Mouse (Mus musculus): ENCODE data around the gene Arhgap32. TPM values are rescaled to one million over a fixed set of nuclear protein-coding genes. Genes with fewer than 3 reads are reported as not detected.
"Not testable (repeated sequence)": the region's sequence is repeated elsewhere in the genome, so short reads cannot be mapped to it uniquely, and the experiment has no call there.

Arhgap32 gene
- 5.3 and 14.6 TPM in 2 replicates for polyA plus RNA-seq (2012; rRNA removed)

GRCm38 (mm10) chr9:32115786-32116185, at the start of gene Arhgap32:
Gene Arhgap32 (plus strand): TSS chr9:32116136.
- DNase-seq (ENCODE audit: low read depth), result no peak

DNA sequence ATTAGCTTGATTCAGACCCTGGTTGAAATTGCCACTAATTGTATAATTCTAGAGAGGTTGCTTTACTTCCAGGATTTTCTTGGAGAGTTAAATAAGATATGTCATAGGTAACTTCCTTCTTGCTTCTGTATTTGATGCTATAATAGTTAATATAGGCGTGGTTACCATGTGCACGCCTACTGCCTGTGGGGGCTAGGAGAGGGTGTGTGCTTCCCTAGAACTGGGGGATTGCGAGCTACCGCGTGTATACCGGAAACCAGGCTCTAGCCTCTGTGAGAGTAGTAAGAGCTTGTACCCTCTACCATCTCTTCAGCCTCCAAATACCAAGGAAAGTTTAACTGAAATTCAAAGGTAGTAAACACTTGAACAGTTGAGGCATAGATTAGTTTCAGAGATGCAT, 43.2 kb upstream of the Arhgap32 start:
- no peak for DNase-seq (ENCODE audit: low read depth)

- DNase-seq (ENCODE audit: low read depth), result no peak
These were observed 27.7 kb upstream of the Arhgap32 start for GRCm38 (mm10) chr9:32088106-32088776.

GRCm38 (mm10) chr9:32088882-32089281, 27.1 kb upstream of the Arhgap32 start:
- DNase-seq (ENCODE audit: low read depth), result no peak

DNA sequence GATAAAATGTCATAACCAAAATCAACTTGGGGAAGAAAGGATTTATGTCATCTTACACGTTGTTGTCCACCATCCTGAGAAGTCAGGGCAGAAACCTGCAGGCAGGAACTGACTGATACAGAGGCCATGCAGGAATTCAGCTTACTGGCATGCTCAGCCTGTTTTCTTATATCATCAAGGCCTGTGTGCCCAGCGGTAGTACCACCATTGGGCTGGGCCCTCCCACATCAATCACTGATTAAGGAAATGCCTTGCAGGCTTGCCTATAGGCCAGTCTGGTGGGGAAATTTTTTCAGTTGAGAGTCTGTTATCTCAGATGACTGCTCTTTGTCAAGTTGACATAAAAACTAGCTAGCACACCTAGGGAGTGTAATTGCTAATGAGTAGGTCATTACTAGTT, 22.5 kb upstream of the Arhgap32 start:
- DNase-seq (ENCODE audit: low read depth), result no peak

GRCm38 (mm10) chr9:32094351-32095120, 21.4 kb upstream of the Arhgap32 start:
- no peak for DNase-seq (ENCODE audit: low read depth)

DNA sequence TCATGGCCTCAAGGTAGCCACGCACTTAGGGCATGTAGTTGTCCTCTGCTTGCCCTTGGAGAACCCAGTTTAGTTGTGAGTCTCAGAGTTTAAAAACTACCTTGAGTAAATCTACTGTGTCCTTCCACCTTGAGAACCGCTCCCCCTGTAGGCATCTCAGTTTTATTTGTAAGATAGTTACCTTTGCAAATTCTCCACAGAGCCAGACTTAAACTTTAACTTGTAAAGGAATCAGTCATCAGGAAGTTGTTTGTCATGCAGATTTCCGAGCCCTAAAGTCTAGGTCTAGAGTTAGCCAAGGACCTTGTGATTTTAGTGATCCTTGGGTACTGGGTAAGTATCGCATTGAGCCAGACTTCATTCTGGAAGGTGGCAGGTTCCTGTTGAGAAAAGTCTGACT, 20.4 kb upstream of the Arhgap32 start:
- no peak for DNase-seq (ENCODE audit: low read depth)

GRCm38 (mm10) chr9:32096541-32096940, 19.4 kb upstream of the Arhgap32 start:
- no peak for DNase-seq (ENCODE audit: low read depth)

DNA sequence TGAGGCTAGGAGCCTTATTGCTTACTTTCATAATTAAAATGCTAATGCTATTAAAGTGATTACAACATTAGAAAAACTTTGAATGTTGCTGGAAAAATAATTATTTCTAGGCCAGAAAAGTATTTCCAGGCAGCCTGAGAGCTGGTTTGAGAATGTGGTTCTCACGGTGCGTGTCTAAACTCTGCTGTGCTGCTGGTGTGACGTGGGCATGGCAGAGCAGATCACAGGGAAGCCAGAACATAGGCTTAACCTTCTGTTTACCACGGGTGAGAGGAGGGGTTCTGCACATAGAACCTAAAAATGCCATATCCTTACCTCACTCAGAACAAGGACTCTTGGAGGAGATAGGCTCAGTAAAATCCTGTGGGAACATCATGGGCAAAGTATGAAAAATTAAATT, 18.8 kb upstream of the Arhgap32 start:
- DNase-seq (ENCODE audit: low read depth), result no peak

GRCm38 (mm10) chr9:32098425-32099155, 17.3 kb upstream of the Arhgap32 start:
- DNase-seq (ENCODE audit: low read depth), result no peak

DNA sequence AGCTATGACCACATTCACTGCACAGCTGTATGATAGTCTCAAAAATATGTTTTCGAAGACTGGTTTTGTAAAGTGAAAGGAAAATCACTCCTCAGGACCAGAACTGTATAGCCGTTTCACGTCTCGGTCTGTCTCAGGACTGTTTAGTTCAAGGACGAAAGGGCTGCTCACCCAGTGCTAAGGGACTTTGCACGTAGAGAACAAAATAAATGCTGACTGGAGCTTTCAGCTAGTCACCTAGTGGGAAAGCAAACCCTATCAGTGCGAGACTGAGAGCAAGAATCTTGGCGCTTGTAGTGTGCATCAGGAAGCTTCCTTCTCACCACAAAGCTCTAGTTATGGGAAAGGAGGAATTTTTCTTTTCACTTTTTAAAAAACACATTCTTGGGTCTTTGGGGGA, 15.4 kb upstream of the Arhgap32 start:
- no peak for DNase-seq (ENCODE audit: low read depth)

- no peak for DNase-seq (ENCODE audit: low read depth)
These were observed 14.4 kb upstream of the Arhgap32 start for GRCm38 (mm10) chr9:32101488-32101887.

GRCm38 (mm10) chr9:32104670-32105069, 11.3 kb upstream of the Arhgap32 start:
- DNase-seq (ENCODE audit: low read depth), result no peak

- no peak for DNase-seq (ENCODE audit: low read depth)
These were observed 5.6 kb upstream of the Arhgap32 start for GRCm38 (mm10) chr9:32110376-32110775.

DNA sequence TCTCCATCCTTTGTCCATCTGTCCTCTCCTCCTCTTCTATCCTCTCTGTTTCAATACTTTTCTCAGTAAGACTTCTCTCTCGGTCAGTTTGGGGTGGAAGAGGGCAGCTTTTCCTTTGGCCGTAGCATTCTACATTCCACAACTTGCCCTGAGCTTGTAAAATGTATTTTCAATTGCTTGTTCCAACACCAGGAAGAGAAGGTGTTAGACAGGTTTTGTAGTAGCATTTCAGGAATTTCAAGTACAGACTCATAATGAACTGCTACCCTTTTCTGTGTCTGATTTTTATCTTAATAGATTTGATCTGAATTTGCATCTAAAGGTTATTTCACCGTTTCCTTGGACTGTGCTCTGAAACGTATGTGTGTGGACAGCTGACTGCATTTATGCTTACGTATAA, 336 bp downstream of the Arhgap32 start:
- no peak for DNase-seq (ENCODE audit: low read depth)

- DNase-seq (ENCODE audit: low read depth), result peak; percentile 83
These were observed 1.9 kb downstream of the Arhgap32 start for GRCm38 (mm10) chr9:32117876-32118275.

DNA sequence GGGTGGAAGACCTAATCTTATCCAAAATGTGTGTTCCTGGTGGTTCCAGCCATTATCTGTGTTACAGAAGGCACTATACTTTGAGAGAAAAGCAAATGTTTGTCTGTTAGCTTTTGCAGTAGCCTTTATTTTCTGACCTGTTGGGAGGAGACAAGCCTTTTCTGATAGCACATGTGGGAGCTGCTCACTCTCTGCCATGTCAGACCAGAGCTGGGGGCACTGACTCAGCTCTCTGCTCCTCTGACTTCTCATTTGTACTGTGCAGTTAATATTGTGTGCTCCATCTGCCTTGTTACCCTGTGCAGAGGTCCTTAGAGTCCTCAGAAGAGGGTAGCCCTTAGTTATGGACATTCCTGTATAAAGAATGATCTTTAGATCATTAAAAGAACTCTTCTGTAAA, 2.5 kb downstream of the Arhgap32 start:
- no peak for DNase-seq (ENCODE audit: low read depth)

DNA sequence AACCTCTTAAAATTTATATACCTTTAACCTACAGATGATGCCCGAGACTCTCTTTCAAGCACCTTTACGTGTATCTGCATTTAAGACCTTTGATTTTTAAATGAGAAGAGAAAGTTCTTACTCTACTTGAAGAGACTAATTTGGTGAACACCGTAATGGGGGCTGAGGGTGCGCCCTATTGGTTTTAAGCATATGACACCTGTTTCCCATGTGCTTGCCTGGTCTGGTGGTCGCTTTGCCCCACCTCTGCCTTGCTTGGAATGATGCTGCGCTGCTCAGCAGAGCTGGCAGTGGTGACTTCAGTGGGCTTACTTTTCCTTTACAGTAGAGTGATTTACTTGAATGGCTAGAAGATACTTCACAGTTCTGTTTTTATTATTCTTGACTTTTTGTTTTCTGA, 3.6 kb downstream of the Arhgap32 start:
- no peak for DNase-seq (ENCODE audit: low read depth)

- no peak for DNase-seq (ENCODE audit: low read depth)
These were observed 4.2 kb downstream of the Arhgap32 start for GRCm38 (mm10) chr9:32120162-32120561.

- not testable (repeated sequence) for DNase-seq (ENCODE audit: low read depth)
These were observed 5.3 kb downstream of the Arhgap32 start for GRCm38 (mm10) chr9:32121271-32121670.

DNA sequence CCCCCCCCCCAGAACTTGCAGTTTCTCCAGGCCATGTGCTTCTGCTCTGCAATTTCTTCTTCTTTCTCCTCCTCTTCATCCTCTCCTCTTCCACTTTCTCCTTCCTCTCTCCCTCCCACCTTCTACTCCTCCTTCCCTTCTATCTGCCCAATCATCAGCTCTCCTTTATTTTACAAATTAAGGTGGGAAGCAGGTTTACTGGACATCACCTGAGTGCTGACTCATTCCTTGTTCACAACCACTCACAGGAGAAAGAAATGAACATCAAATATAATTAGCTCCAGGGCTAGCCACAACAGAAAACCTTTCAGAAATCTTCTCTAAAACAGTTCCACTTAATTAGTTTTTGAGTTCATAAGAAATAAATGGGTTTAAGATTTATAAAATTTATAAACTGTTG, 20.3 kb downstream of the Arhgap32 start:
- DNase-seq (ENCODE audit: low read depth), result no peak

- DNase-seq (ENCODE audit: low read depth), result no peak
These were observed 20.9 kb downstream of the Arhgap32 start for GRCm38 (mm10) chr9:32136680-32137295.
